Mouse (Mus musculus) left cerebral cortex, postnatal 36 days (tissue): ENCODE data around the gene Nagpa. TPM values are rescaled to one million over a fixed set of nuclear protein-coding genes. Genes with fewer than 3 reads are reported as not detected.

Experiments used
- DNase-seq, 2 experiments: peaks; one replicate each; pipeline ENCODE4 v3.0.0; 2021 to 2022; ENCODE audit warnings: low spot score in 2 of 2, mixed read lengths in 1 of 2
- intact Hi-C: fragments of 180-260 bp; cut with DNase I; formaldehyde crosslinking; loops from one replicate; pipeline ENCODE4 v1.15.1; 2025
- microRNA-seq: library from miRNA; unstranded; fragments of <30 nt; microRNA quantifications from one replicate; pipeline ENCODE4 v1.2.0, GENCODE M21; 2022
- total RNA-seq, 2 experiments: library from RNA; stranded (reverse); gene quantifications; 2 replicates each; pipeline ENCODE4 v1.2.3; 2021

Gene Nagpa
- total RNA-seq, 2 experiments from 2014 or later = 10.7 to 12.7 TPM

GRCm38 (mm10) chr16:5146367-5147036, 57.3 kb downstream of the Nagpa start:
- intact Hi-C loops = loop anchor here (2.0 to 5.0 kb wide), 2 partner anchors 94 to 166 kb away; partner anchors contain the start of gene Ubn1
- peak in 1 of 2 experiments; percentile 39 for DNase-seq

- DNase-seq = peak; percentile 31 to 61
- intact Hi-C loops = loop anchor here (5.0 kb wide), 1 partner anchor 93 kb away; the partner anchor contains the start of gene Ubn1
Measured at GRCm38 (mm10) chr16:5145570-5145969, 58.2 kb downstream of the Nagpa start.

Small RNA genes lying within 50 kb of the gene (microRNA-seq; reads per million reads assigned to microRNA genes)
- gene Gm23689 (not detected), gene Gm26095 (not detected), gene Mir6364 (not detected)

Other genes starting within 250 kb of the Nagpa start
- gene Anks3, start 239.8 kb downstream of the Nagpa start, total RNA-seq = 10 to 100 TPM; 42.1 to 74.9 TPM
- not detected for gene Sept12, start 206.2 kb downstream of the Nagpa start, total RNA-seq
- not detected for gene Smim22, start 196.7 kb downstream of the Nagpa start, total RNA-seq
- 100 to 1,000 TPM; 195 to 236 TPM for gene Rogdi, start 190.5 kb downstream of the Nagpa start, total RNA-seq
- 100 to 1,000 TPM; 145 to 150 TPM for gene Glyr1, start 154.1 kb downstream of the Nagpa start, total RNA-seq
- 10 to 100 TPM; 39.4 to 49.6 TPM for gene Ubn1, start 154.0 kb downstream of the Nagpa start, total RNA-seq
- gene Ppl, start 71.6 kb downstream of the Nagpa start, total RNA-seq = under 1 TPM; 0.44 to 0.66 TPM
- 1 to 10 TPM; 5.6 to 6.3 TPM for gene Sec14l5, start 56.9 kb downstream of the Nagpa start, total RNA-seq
- gene AU021092, start 18.3 kb upstream of the Nagpa start, total RNA-seq = 1 to 10 TPM; 5.3 to 5.8 TPM
- 10 to 100 TPM; 28.2 to 28.7 TPM for gene Alg1, start 29.6 kb upstream of the Nagpa start, total RNA-seq
- 1 to 10 TPM; 3.8 to 4.1 TPM for gene Eef2kmt, start 52.0 kb upstream of the Nagpa start, total RNA-seq